Mouse (Mus musculus) ES-E14 (cell line): ENCODE data around the gene Pde7b. TPM values are rescaled to one million over a fixed set of nuclear protein-coding genes. Genes with fewer than 3 reads are reported as not detected.

ENCODE experiments used
- DNase-seq: peaks from one replicate; pipeline ENCODE4 v3.0.0-alpha.2; 2013; ENCODE audit warnings: low read depth, low spot score
- H3K27ac ChIP-seq: 2 replicates; pipeline ENCODE4 v1.5.1; 2012; ENCODE audit warnings: low read depth, mild to moderate bottlenecking, low read length, moderate library complexity, mixed read lengths; ENCODE audit not compliant: poor library complexity, insufficient read depth, severe bottlenecking
- H3K36me3 ChIP-seq: 2 replicates; pipeline ENCODE4 v1.6.1; 2012; ENCODE audit warnings: mild to moderate bottlenecking, low read length, moderate library complexity, mixed read lengths; ENCODE audit not compliant: control insufficient read depth, poor library complexity, insufficient read depth, severe bottlenecking
- H3K4me1 ChIP-seq, 2 experiments: fragments of 150-350 bp in 1 of 2; sonication (generic) in 1 of 2; 2 replicates each; pipeline ENCODE4 v1.6.1; 2012; ENCODE audit warnings: low read length in 2 of 2, mild to moderate bottlenecking in 1 of 2, mixed read lengths in 1 of 2; ENCODE audit not compliant: control insufficient read depth in 2 of 2, insufficient read depth in 2 of 2, poor library complexity in 1 of 2
- H3K4me3 ChIP-seq, 2 experiments: fragments of 150-350 bp in 1 of 2; sonication (generic) in 1 of 2; 2 replicates each; pipeline ENCODE4 v1.5.1; 2012; ENCODE audit warnings: low read length in 2 of 2, low read depth in 1 of 2, mild to moderate bottlenecking in 1 of 2, mixed read lengths in 1 of 2; ENCODE audit not compliant: insufficient read depth in 1 of 2, poor library complexity in 1 of 2, severe bottlenecking in 1 of 2
- H3K9ac ChIP-seq: 2 replicates; pipeline ENCODE4 v1.6.1; 2012; ENCODE audit warnings: low read depth, mild to moderate bottlenecking, low read length, mixed read lengths; ENCODE audit not compliant: poor library complexity, insufficient read depth, severe bottlenecking
- H3K9me3 ChIP-seq: fragments of 150-350 bp; sonication (generic); 2 replicates; pipeline ENCODE4 v1.6.1; 2012; ENCODE audit warnings: low read depth, mild to moderate bottlenecking, low read length; ENCODE audit not compliant: control insufficient read depth, insufficient read depth
- CHD2 ChIP-seq: IDR thresholded peaks from 2 replicates; pipeline ENCODE4 v1.6.1; 2014; ENCODE audit warnings: mild to moderate bottlenecking, low read depth, low read length, inconsistent platforms
- HCFC1 ChIP-seq: IDR thresholded peaks from 2 replicates; pipeline ENCODE4 v1.6.1; 2012; ENCODE audit warnings: low read length, inconsistent platforms, borderline replicate concordance; ENCODE audit not compliant: insufficient read depth
- MAFK ChIP-seq: IDR thresholded peaks from 2 replicates; pipeline ENCODE4 v1.6.1; 2014; ENCODE audit warnings: mild to moderate bottlenecking, low read depth, low read length, inconsistent platforms; ENCODE audit not compliant: insufficient read depth
- ZC3H11A ChIP-seq: IDR thresholded peaks from 2 replicates; pipeline ENCODE4 v1.6.1; 2012; ENCODE audit warnings: low read depth, mild to moderate bottlenecking, inconsistent platforms, low read length, borderline replicate concordance
- ZNF384 ChIP-seq: IDR thresholded peaks from 2 replicates; pipeline ENCODE4 v1.6.1; 2012; ENCODE audit warnings: low read depth, low read length, inconsistent platforms
- in situ Hi-C, 2 experiments: fragments of 600-800 bp; cut with MboI; formaldehyde crosslinking; loops; one replicate each; pipeline ENCODE4 v1.15.1; 2025; ENCODE audit warnings: low sequenced_read_pairs in 2 of 2, inconsistent platforms in 1 of 2; ENCODE audit not compliant: unreplicated experiment in 2 of 2
- total RNA-seq: library from RNA; depleted of rRNA; stranded (reverse); fragments of 300-350 nt; gene quantifications from 2 replicates; pipeline ENCODE4 v1.2.3, GENCODE M21; 2012

The Pde7b gene
- total RNA-seq, 1 experiment = 0.13 TPM

- Histone ChIP-seq H3K9me3 (no peaks in the 10 kb centered on the region), H3K4me1 (peaks cover 0 to 5% of the 10 kb centered on the region in 2 experiments; a peak in 1 of 4 replicates), H3K9ac (no peak overlapping the region), H3K4me3 (no peak overlapping the region), H3K36me3 (no peaks in the 10 kb centered on the region), H3K27ac (no peak overlapping the region)
- no peak for DNase-seq
- no peak for TF ChIP-seq MAFK
- TF ChIP-seq HCFC1 = no peak
- TF ChIP-seq CHD2 = no peak
- TF ChIP-seq ZNF384 = no peak
- no peak for TF ChIP-seq ZC3H11A
- in situ Hi-C loops = no loop called here
These were observed 211.0 kb downstream of the Pde7b start for GRCm38 (mm10) chr10:20513891-20514290.

- no peak for DNase-seq
- no peak overlapping the region for H3K9ac ChIP-seq
- in situ Hi-C loops = no loop called here
- peaks cover 0 to 5% of the 10 kb centered on the region in 2 experiments; a peak in 1 of 4 replicates for H3K4me1 ChIP-seq
- no peak overlapping the region for H3K4me3 ChIP-seq
- H3K27ac ChIP-seq = no peak overlapping the region
- no peaks in the 10 kb centered on the region for H3K36me3 ChIP-seq
- TF ChIP-seq MAFK (no peak), CHD2 (no peak), ZNF384 (no peak), HCFC1 (no peak), ZC3H11A (no peak)
- H3K9me3 ChIP-seq = no peaks in the 10 kb centered on the region
These were observed 211.4 kb downstream of the Pde7b start for GRCm38 (mm10) chr10:20513461-20513860.

GRCm38 (mm10) chr10:20509819-20510218 is 215.1 kb downstream of the Pde7b start:
- DNase-seq = no peak
- Histone ChIP-seq H3K36me3 (no peaks in the 10 kb centered on the region), H3K9me3 (no peaks in the 10 kb centered on the region), H3K4me1 (no peaks in the 10 kb centered on the region), H3K4me3 (no peak overlapping the region), H3K9ac (no peak overlapping the region), H3K27ac (no peak overlapping the region)
- in situ Hi-C loops = no loop called here
- TF ChIP-seq HCFC1 (no peak), CHD2 (no peak), ZNF384 (no peak)

GRCm38 (mm10) chr10:20508497-20508896 is 216.4 kb downstream of the Pde7b start:
- no peaks in the 10 kb centered on the region for H3K36me3 ChIP-seq
- H3K4me3 ChIP-seq = no peak overlapping the region
- DNase-seq = no peak
- in situ Hi-C loops = no loop called here
- H3K27ac ChIP-seq = no peak overlapping the region
- TF ChIP-seq HCFC1 (no peak), CHD2 (no peak), ZC3H11A (no peak), ZNF384 (no peak), MAFK (no peak)
- H3K9me3 ChIP-seq = no peaks in the 10 kb centered on the region
- no peak overlapping the region for H3K9ac ChIP-seq
- no peaks in the 10 kb centered on the region for H3K4me1 ChIP-seq

GRCm38 (mm10) chr10:20507732-20508412 is 217.0 kb downstream of the Pde7b start:
- no peak overlapping the region for H3K9ac ChIP-seq
- no peaks in the 10 kb centered on the region for H3K9me3 ChIP-seq
- no peak overlapping the region for H3K27ac ChIP-seq
- H3K36me3 ChIP-seq = no peaks in the 10 kb centered on the region
- in situ Hi-C loops = no loop called here
- H3K4me1 ChIP-seq = no peaks in the 10 kb centered on the region
- no peak for DNase-seq
- no peak overlapping the region for H3K4me3 ChIP-seq
- no peak for TF ChIP-seq HCFC1
- TF ChIP-seq ZC3H11A = no peak
- TF ChIP-seq CHD2 = no peak
- no peak for TF ChIP-seq ZNF384
- TF ChIP-seq MAFK = no peak
